9 mouse cellular contexts compared by ENCODE assay signal in the genomic region with DNA sequence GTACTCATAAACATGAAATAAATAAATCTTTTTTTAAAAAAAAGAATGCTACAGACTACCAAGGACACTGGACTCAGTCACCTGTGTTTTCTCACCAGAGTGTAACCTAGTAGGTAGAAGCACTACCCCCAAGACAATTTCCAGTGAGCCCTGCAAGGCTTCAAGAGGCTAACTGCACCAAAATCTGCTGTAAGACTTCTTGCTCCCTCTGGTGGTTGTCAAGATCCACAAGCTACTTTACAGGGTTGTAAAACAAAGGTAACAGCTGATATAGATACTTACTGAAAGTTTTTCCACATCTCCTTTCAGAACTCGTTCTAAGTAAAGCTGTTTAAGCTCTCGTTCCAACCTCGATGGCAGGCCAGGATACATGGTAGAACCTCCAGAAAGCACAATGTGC. TPM values are rescaled to one million over a fixed set of nuclear protein-coding genes. Genes with fewer than 3 reads are reported as not detected.
DNase-seq lines count a peak whose midpoint lies in the region; ATAC-seq and TF ChIP-seq lines count a peak whose summit lies in the region.
"Had no signal": no experiment of that assay in that cellular context is flagged by ENCODE, and none has a peak within 500 bp of the region (broad histone marks: within the 10 kb centered on the region; RNA-seq: fewer than 3 reads in every experiment).

No protein-coding gene starts in this region.

- no peak overlapping the region for H3K4me3 ChIP-seq in gastrocnemius, adult 2 months
- H3K4me3 ChIP-seq in neural tube, embryonic 13.5 days: no peak overlapping the region
- H3K4me3 ChIP-seq: myocyte had no signal

- no peak overlapping the region for H3K27ac ChIP-seq in gastrocnemius, adult 2 months
- H3K27ac ChIP-seq in neural tube, embryonic 13.5 days (replicated peaks): no peak overlapping the region

- H3K4me2 ChIP-seq in neural tube, embryonic 13.5 days: no peak overlapping the region

- ATAC-seq in neural tube, embryonic 13.5 days (ENCODE audit: low read depth): peak; percentile 47; the same call in 1 of the 2 replicates

- H3K9me3 ChIP-seq in neural tube, embryonic 13.5 days: no peaks in the 10 kb centered on the region

- H3K36me3 ChIP-seq in neural tube, embryonic 13.5 days: peaks cover 58% of the 10 kb centered on the region

- TF ChIP-seq CTCF in gastrocnemius, adult 2 months (IDR thresholded peaks at IDR 0.05): peak; percentile 81

- H3K27me3 ChIP-seq in neural tube, embryonic 13.5 days: no peaks in the 10 kb centered on the region

- intact Hi-C loops in gastrocnemius, adult 2 months (cut with DNase I): loop anchor here (2.0 kb wide), 1 partner anchor 249 kb away; no protein-coding TSS in a partner anchor

- no peaks in the 10 kb centered on the region for H3K4me1 ChIP-seq in neural tube, embryonic 13.5 days (replicated peaks)

- DNase-seq in gastrocnemius, adult 2 months: no peak
- DNase-seq in gastrocnemius, adult 8-10 months (ENCODE audit: low spot score in 2 of 2): no peak
- DNase-seq in right cerebral cortex, postnatal 10 days (ENCODE audit: low spot score in 2 of 2): peak; percentile 50 to 55
- no peak for DNase-seq in right cerebral cortex, postnatal 4 days
- peak; percentile 24 to 53 for DNase-seq in cerebellum, postnatal 36 days
- DNase-seq in kidney, adult 9 months: peak; percentile 65
- DNase-seq in gastrocnemius, postnatal 10 days: no peak

- no peak overlapping the region for H3K9ac ChIP-seq in neural tube, embryonic 13.5 days

- 84% methylated on average over 3 of the region's 3 CpGs for WGBS in neural tube, embryonic 13.5 days

RNA-seq across cellular contexts. Expression of a gene that starts 40.5 kb away (rescaled TPM):
- 10 to 100 TPM; 35.8 to 44.1 TPM for total RNA-seq in gastrocnemius, adult 2 months (2021)
- 10 to 100 TPM; 39.1 to 43.4 (median 39.7) TPM for total RNA-seq in gastrocnemius, adult 8-10 months (2022)
- polyA plus RNA-seq in neural tube, embryonic 13.5 days (2015; fragmentation: Nextera tagmentation; extraction: Ambion mirVana): 159 and 177 TPM in 2 replicates
- 10 to 100 TPM; 51.8 to 60.2 TPM for total RNA-seq in gastrocnemius, postnatal 10 days (2021)

Comparison
In these comparisons a context has a peak if more than half of its experiments do, and no peak if none do; other contexts are left out.
1. DNase-seq: peak in right cerebral cortex, postnatal 10 days (2 of 2), cerebellum, postnatal 36 days (2 of 2) and kidney, adult 9 months (single experiment); none in gastrocnemius, adult 2 months (single experiment), gastrocnemius, adult 8-10 months (0 of 2), right cerebral cortex, postnatal 4 days (single experiment) and gastrocnemius, postnatal 10 days (single experiment).